Mouse (Mus musculus) layer of hippocampus, adult 9-11 months (tissue): ENCODE measurements around the gene Ggta1.

ENCODE experiments used
- DNase-seq: peaks from one replicate; pipeline ENCODE4 v3.0.0; 2022

The Ggta1 gene

DNA sequence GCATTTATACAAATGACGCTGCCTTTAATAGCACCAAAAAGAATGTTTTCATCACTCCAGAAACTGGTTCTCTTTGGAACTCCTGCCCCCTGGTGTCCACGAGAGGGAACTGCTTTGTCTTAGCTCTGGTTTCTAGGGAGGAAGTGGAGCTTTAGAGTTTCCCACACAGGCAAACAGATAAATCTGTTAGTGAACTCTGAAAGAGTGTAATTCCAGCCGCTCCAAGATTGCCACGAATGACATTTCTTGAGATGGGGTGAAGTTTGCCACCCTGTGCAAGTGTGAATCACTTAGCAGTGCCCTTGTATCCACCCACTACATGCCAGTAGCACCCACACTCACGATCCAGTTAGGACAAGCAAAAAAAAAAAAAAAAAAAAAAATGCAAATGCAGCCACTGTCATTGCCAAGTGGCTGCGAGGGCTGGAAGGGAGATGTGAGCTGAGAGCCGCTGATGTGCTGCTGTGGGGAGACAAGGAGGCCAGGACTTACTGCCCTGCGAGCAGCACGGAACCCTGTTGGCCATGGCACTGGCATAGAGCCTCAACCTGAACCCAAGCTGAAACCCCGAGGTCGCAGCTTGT, 65.3 kb downstream of the Ggta1 start:
- DNase-seq: peak; percentile 55

DNA sequence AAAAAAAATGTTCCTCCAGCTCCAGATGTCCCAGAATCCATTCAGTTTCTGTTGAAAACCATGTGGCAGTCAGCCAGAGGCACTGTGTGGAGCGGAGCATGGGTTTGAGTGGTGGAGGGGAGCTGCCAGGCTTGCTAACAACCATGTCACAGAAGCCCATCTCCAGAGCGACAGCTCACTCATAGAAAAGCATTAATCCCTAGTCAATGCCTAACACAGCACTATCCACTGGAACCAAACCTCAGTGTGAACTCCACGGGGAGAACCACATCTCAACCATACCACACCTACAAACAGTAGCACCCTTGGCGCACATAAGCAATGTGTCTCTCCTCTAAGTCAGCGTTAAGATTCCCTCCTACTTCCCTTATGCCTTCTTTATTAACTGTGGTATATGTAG, 65.9 kb downstream of the Ggta1 start, which contains the start of gene 4930402F06Rik:
Gene 4930402F06Rik (minus strand): TSS at position 80 of the 400 bp plus-strand sequence.
- peak; percentile 50 for DNase-seq

DNA sequence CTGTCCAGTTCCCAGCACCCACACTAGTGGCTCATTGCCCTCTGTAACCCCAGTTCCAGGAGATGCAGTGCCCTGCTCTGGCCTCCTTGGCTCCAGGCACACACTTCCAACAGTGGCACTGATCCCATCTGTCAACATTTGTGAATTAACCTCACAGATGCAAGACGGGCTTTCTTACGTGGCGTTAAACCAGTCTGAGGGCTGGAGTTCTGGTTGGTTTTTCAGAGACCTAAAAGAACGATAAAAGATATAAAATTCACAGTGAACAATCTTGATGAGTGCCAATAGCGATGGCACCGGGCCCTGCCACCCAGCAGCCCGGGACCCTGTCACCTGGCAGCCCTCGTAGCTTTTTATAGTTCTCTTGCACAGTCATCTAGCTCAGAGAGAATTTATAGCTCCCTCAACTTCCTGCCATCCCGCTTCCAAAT, 77.6 kb downstream of the Ggta1 start:
- no peak for DNase-seq

DNA sequence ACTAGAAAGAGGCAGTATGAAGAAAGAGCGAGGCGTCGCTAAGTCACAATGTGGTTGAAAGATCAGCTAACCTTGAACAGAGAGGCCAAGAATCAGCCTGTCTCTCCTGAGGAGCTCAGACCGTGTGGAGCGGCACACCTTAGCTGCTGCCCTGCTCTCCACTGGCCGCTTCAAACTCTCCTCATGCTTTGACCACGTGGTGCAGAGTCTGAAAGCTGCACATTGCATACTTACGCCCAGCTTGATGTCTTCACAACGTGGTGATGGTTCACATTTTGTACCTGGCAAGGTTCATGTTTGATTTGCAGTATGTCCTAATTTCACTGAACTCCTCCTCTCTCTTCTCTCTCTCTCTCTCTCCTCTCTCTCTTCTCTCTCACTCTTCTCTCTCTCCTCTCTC, 83.7 kb downstream of the Ggta1 start:
- no peak for DNase-seq

DNA sequence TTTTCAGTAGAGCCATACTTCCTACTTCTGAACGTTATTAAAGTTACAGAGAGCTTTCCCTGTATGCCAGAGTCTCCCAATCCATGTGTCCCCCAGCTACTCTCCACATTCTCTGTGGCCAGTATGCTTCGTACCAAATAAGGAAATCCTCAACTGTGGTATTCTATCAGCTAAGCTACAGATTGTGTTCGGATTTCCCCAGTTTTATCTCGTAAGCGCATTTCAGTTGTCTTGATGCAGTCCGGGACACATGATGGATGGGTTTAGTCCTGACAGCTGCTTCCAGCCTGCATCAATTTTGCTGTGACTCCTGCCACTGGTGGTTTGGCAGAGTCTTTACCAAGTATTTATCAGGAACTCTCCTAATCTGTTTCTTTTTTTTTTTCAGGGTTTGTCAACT, 85.4 kb downstream of the Ggta1 start:
- no peak for DNase-seq

DNA sequence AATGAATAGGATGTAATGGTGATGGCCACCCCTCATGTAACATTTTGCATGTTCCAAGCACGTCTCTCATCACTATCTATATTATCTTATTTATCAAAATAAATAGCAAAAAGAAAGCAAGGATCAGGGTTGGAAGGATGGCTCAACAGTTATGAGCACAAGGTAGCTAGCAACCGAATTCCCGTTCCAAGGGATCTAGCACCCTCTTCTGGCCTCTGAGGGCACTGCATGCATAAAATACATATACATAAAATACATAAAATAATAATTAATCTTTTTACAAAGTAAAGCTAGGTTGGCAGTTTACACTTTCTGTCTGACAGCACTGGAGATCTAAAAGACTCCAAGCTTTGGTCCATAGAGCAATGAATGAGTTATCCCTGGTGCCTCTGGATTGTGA, 90.0 kb downstream of the Ggta1 start:
- no peak for DNase-seq

DNA sequence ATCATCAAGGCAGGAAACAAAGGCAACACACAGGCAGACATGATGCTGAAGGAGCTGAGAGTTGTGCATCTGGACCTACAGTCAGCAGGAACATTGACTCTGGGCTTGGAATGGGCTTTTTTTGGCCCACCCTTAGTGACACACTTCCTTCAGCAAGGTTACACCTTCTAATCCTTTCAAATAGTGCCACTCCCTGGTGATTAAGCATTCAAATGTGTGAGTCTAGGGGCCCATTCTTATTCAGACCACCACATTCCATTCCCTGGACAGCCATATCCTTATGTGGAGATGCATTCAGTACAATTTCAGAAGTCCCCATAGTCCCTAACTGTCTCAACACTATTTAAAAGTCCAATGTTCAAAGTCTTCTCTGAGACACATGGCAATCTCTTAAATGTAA, 92.3 kb downstream of the Ggta1 start:
- no peak for DNase-seq

DNA sequence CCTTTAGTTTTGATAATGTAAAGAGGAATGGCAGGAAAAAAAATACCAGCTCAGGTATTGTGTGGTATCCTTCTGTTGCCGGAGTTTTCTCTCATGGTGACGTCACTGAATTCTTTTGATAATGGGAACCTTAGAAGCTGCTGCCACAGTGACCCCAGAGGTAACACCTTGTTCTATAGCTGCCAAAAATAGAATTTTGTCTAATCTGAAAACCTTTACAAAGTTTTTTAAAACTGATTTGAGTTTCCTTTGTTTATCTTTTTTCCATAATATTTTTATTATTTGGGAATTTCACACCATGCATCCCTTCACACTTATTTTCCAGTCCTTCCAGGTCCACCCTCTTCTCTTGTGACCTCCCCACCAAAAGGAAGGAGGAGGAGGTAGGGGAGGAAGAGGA, 95.4 kb downstream of the Ggta1 start, which contains the start of gene 4930568D16Rik:
Gene 4930568D16Rik (minus strand): TSS at position 101 of the 400 bp plus-strand sequence.
- no peak for DNase-seq
